Mouse (Mus musculus) monocyte, adult 5-6 weeks (primary cell): ENCODE results near the gene Arhgap1. TPM values are rescaled to one million over a fixed set of nuclear protein-coding genes. Genes with fewer than 3 reads are reported as not detected.

Source experiments
- ATAC-seq: fragments of 153-309, 156-312 bp; replicated peaks from 2 replicates; pipeline ENCODE4 v1.8.0; 2017; ENCODE audit warnings: mild to moderate bottlenecking; ENCODE audit not compliant: low TSS enrichment, insufficient number of reproducible peaks, severe bottlenecking, poor library complexity, low FRiP score
- total RNA-seq: library from RNA; stranded (forward); fragments of 200-1000, 200-491, 200-594 nt; gene quantifications from 3 replicates; pipeline ENCODE4 v1.2.3, GENCODE M21; 2017

Gene Arhgap1
- total RNA-seq, 1 experiment from 2014 or later = 45.7 TPM

DNA sequence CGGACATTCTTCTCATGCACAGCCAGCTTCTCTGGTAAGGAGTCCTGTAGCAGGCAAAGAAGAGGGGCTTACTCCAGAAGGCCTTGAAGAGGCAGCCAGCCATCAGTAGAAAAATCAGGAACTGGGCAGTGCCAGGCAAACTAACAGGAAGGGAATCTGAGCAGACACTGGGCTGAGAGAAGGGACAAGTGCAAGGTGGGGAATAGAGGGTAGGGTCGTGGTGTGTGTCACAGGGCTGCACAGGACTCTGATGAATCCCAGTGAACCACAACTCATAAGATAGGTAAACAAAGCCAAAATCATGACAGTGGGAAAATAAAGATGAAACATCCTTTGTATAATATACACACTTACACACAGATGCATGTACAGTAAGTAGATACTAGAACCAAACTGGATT lies 26.8 kb downstream of the Arhgap1 start:
- ATAC-seq = no peak

DNA sequence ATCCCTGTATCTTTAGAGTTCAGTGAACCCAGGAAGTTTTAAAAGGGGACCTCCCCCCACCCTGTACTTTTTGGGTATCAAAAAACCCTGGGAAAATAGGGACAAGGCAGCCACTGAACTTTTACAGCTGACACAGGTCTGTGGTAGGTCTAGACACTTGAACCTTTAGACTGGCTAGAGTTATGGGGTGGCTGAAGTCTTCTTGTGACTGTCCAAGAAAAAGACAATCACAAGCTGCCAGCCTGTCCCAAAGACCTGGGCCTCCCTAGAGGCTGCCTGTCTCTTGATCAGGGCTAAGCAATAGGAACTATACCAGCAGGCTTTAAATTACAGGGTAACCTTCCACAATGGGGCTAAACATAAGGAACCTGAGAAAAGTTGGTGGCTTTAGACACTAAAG lies 27.3 kb downstream of the Arhgap1 start:
- no peak for ATAC-seq

DNA sequence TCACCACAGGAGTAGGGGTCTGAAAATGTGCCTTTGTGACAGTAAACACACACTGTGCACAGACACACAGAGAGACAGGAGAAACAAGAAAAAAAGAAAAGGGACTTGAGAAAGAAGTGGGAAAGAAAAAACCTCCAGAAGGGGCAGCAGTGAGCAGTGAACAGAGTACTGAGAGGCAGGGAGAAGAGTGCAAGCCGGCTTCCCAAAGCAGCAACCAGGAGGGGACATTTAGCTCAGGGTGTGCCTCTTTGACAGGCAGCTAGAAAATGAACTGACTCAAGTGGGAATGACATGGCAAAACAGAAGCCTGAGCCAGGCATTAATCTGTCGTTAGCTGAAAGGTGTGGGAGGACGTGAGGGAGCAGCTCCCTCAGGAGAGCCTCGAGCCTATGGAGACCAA lies 33.2 kb downstream of the Arhgap1 start:
- no peak for ATAC-seq

DNA sequence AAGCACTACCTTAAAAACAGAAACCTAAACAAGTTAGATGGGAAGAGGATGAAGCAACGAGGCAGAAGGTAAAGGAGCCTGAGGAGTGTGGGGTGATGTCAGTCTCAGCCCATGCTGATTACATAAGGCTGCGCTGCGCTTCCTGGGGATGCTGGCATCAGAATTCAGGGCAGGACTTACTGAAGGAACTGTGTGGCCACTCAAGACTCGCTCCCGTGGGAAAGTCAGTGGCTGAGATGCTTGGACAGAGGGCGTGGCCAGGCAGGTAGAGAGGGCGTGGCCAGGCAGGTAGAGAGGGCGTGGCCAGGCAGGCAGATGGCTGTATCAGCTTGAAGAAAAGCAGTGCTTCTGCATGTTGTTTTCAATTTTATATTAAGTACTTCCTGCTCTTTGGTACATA lies 34.3 kb downstream of the Arhgap1 start:
- no peak for ATAC-seq

DNA sequence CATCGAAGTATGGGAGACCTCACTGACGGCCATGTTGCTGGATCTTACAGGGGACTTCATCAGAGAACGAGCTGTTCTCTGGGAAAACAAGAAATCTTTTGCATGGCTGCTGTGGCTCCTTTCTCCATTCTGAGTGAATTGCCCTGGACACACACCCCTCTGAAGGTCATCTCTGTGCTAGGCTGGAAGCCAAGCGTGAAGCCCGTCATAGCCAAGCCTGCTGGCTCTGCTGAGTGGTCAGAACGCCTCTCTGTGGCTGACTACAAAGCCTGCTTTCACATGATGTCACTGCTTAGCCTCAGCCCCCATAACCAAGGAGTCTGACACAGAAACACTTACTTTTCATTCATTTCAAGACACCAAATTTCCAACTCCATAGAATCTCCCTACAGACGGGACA lies 39.8 kb downstream of the Arhgap1 start:
- no peak for ATAC-seq

DNA sequence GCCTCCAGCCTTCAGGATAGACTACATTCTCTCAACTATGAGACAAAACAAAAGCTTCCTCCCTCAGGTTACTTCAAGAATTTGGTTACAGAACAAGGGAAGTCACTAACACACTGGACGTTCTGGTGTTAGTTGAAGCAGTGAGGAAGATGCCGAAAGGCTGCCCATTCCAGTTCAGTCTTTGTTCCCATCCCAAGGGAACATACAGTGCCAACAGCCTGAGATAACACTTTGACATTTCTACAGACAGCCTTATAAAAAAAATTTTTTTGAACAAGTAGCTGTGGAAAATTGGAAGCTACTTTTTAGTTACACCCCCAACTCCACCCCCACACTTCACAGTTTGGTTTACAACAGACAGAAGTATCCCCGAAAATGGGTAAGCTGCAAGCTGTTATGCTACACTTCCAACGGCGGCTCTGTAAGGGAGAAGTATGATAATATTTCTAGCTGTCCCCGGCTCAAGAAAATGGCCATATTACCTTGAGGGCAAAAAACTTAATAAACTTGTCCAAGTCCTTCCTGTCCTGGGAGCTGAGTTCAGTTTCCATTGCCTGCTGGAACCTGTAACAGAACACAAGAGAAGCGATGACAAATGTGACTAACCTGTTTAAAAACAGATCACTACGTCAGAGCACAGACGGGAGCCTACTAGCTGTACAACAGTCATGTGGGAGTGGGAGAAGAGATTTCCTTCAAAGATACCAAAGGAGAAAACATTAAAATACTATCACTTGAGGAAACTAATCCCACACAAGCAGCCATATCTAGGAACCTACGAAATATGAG lies 46.0 kb downstream of the Arhgap1 start:
- no peak for ATAC-seq

DNA sequence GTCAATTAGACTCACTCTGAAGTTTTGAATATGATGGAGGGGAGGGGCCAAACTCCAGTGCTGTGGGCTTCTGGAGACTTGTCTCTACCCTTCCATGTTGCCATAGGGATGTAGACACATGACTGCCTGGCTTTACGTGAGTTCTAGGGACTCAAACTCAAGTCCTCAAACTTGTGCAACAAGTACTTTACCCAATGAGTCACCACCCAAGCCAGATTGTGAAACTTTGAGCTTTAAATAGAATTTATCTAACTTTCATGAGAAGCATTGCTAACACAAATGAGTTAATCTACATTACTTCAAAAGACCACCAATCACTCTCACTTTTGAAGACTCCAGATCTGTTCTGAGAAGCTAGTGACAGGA lies 46.5 kb downstream of the Arhgap1 start:
- peak; percentile 91 for ATAC-seq

DNA sequence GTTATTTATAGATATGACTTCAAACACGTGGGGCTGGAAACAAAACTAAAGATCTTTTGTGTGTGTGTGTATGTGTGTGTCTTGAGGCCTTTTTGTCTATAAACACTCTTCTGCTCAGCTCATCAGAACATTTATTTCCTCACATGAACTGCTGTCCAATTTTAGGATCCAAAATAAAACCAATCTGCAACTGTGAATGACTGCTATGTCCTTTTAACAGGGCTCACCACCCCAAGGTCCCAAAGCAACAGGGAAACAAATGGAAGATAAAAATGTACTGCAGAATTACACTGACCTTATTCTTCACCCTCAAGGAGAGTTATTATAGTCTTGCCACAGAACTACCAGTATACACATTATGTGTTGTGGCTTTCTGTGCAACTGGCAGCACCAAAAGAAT lies 49.6 kb downstream of the Arhgap1 start:
- no peak for ATAC-seq

DNA sequence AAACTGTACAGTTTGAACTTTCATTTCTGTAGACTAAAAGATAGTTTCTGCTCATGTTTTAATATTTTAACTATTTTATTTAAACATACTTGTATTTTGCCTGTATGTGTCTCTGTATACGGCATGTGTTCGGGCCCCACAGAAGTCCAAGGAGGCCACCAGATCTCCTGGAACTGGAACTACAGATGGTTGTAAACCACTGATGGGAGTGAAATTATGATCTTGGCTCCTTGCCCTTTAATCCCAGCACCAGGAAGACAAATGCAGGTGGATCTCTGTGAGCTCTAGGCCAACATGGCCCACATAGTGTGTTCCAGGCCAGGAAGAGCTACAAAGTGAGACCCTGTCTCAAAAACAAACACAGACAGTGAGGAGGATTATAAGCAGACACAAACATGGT lies 51.7 kb downstream of the Arhgap1 start:
- ATAC-seq = no peak

DNA sequence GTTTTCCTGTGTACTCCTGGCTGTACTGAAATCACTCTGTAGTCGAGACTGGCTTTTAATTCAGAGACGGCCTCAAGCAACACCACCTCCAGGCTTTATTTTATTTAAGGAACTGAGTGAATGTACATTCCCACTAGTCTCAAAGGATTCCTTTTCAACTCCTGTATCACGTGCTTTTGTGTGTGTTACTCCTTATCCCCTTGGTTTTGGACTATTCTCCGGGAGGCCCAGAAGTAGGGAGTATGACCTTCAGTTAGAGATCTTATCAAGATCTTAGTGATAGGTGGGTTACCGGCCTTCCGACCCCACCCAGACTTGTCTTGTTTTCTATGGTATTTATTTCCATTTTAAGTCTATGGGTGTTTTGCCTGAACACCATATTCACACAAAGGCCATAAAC lies 56.1 kb downstream of the Arhgap1 start:
- ATAC-seq = no peak

DNA sequence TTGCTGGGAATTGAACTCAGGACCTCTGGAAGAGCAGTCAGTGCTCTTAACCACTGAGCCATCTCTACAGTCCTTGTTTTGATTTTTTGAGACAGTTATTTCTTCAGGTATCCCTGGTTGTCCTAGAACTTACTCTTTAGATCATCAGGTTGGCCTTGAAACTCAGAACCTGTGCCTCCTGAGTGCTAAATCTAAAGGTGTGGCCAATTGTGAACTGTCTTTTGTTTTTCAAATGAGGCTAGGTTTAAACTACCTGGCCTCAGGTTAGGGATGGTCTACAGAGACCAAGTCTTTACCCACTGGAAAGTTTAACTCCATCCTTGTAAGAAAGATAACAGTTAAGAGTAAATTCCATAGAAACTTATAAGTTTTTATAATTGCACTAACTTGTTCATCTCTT lies 56.8 kb downstream of the Arhgap1 start:
- no peak for ATAC-seq

DNA sequence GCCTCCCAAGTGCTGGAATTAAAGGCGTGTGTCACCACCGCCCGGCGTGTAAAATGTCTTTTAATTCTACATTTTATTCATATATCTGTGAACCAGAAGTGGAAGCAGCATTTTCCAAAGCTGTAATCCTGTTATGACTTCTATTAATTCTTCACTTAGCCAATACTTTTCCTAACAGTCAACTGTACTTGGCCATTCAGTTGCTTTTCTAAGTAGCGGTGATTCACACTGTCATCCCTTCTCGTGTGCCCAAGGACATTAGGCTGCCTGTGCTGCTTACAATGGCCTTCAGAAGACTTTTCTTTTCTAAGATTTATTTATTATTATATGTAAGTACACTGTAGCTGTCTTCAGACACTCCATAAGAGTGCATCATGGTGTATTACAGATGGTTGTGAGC lies 58.7 kb downstream of the Arhgap1 start:
- ATAC-seq = no peak

DNA sequence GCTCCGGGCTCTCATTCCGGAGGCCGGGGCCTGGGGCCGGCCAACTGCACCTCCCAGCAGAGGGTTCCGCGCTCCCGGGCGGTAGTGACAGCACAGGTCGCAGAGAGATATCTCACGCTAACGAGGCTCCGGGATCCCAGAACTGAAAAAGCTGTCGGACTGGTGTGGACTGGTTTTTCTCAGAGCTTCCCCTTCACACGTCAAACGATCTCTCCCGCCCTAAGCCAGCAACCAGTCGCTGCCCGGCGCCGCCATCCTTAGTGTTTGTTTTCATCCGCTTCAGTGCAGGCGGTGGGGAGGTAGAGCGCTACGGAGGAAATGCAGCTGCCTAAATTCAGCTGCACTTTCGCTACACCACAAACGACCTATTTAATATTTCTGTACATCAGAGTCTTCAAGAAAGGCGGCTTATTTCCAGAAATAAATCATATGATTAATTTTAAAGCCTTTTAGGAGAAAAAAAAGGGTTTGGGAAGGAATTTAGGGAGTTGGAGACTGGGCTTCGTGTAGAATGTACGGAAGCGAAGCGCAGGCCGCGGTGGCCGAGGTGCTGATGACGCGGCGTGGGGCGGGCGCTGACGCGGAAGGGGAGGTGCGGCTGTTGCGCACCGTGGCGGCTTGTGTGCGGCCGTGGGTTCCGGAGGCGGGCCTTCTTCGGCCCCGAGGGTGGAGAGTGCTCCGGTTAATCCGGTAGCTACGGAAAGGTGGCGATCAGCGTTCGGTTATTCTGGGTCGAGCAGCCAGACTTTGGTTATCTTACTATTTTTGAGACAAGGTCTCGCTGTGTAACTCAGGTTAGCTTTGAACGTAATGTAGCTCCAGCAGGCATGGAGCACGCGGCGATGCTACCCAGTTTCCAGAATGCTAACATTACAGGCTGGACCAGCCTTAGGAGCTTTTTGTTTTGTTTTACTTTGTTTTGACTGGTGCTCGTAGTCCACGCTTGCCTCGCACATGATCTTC lies 60.9 kb downstream of the Arhgap1 start, which contains the start of the genes Atg13 and Harbi1:
TSS of gene Atg13 (minus strand) at position 305 of the 963 bp plus-strand sequence.
TSS of gene Harbi1 (plus strand) at position 581 of the 963 bp plus-strand sequence.
- peak; percentile 92 for ATAC-seq

DNA sequence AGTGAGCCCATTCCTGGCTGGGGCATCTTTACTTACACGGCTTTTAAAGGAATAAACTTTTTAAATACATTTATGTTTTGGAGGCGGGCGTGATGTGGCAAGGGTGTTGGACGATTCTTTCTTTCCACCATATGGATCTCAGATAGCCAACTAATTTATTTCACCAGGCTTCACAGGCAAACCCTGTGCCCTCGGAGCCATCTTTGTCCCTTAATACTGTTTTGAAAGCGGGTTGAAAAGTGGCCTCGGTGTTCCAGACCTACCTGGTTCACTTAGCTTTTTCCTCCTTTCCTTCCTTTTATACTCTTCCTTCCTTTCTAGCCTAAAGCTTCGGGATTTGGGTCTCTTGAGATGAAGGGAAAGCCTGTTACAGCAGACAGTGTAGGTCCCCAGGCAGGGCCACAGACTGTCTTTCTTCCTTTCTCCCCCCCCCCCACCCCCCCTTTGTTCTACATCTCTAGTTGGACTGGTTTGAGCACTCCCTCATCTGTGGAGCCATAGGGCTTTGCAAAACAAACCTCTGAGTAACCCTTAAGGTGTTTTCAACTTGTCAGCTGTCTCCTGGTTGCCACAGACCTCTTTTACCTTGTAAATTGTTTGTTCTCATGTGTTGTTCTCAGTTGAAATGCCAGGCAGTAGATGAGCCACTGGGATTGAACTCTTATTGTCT lies 61.7 kb downstream of the Arhgap1 start:
- no peak for ATAC-seq

DNA sequence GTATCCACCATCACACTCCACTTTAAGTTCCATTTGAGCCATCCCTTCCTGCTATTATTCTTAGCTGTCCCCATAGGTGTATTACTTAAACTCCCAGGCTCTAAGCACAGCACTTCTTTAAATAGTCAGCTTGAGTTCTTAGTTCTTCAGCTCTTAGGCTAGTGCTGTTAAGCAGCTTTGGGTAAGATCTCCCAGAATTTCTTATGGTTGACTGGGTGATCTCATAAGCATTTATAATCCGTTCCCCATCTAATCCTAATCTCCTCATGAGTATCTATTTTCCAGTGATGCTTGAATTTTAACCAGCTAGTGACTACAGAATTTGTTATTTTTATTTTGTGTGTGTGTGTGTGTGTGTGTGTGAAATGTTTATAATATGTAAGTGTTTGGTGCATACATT lies 65.3 kb downstream of the Arhgap1 start:
- ATAC-seq = no peak

DNA sequence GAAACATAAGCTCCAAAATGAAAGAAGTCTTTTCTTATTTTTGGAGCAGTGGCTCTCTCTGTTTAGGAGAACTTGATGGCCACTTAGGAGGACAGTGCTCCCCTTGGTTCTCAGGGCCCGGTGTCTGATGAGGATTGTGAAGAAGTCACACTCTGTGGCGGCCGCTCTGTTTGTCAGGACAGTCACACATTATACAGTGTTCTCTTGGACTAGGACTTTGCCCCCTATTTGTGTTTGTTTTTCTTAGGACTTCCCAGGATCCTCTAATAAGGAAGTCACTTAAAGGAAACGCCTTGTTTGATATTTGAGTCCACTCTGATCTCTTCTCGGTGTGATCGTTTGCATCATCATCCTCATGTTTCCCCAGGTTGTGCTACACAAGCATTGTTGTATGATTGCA lies 68.6 kb downstream of the Arhgap1 start:
- no peak for ATAC-seq
